Comparison of ENCODE assay signal across 9 mouse cellular contexts in genomic region chr6:91598942-91599341, GRCm38 (mm10).
DNase-seq lines count a peak whose midpoint lies in the region; ATAC-seq lines count a peak whose summit lies in the region.
"Had no signal": no experiment of that assay in that cellular context is flagged by ENCODE, and none has a peak within 500 bp of the region (broad histone marks: within the 10 kb centered on the region; RNA-seq: fewer than 3 reads in every experiment).

No protein-coding gene starts in this region.

- peaks cover 7% of the 10 kb centered on the region; the same call in 1 of the 2 replicates for H3K4me1 ChIP-seq in heart, embryonic 12.5 days (replicated peaks)
- no peaks in the 10 kb centered on the region for H3K4me1 ChIP-seq in midbrain, embryonic 11.5 days (ENCODE audit: control insufficient read depth, insufficient read depth, low read length)

- H3K4me2 ChIP-seq in heart, embryonic 12.5 days = no peak overlapping the region
- H3K4me2 ChIP-seq in midbrain, embryonic 11.5 days = no peak overlapping the region

- no peak overlapping the region for H3K9ac ChIP-seq in heart, embryonic 12.5 days
- H3K9ac ChIP-seq in midbrain, embryonic 11.5 days (ENCODE audit: low read length) = no peak overlapping the region

- H3K27me3 ChIP-seq in heart, embryonic 12.5 days (replicated peaks) = peaks cover 4% of the 10 kb centered on the region; the same call in 1 of the 2 replicates
- no peaks in the 10 kb centered on the region for H3K27me3 ChIP-seq in midbrain, embryonic 11.5 days (ENCODE audit: control insufficient read depth, insufficient read depth, low read length)

- DNase-seq in retina, postnatal 7 days (ENCODE audit: low read depth, low spot score) = peak; percentile 16
- no peak for DNase-seq in retina, embryonic 14.5 days (ENCODE audit: low spot score)
- DNase-seq in cerebellum, postnatal 14 days = peak; percentile 63 to 76
- DNase-seq in layer of hippocampus, postnatal 10 days (ENCODE audit: low spot score in 2 of 2) = peak; percentile 78 to 86
- DNase-seq in lung, postnatal 36 days = peak; percentile 98
- peak; percentile 86 for DNase-seq in urinary bladder, postnatal 25 days (ENCODE audit: low spot score)
- no peak for DNase-seq in midbrain, embryonic 11.5 days (ENCODE audit: low spot score, missing footprints)

- no peaks in the 10 kb centered on the region for H3K36me3 ChIP-seq in heart, embryonic 12.5 days
- H3K36me3 ChIP-seq in midbrain, embryonic 11.5 days (ENCODE audit: control insufficient read depth, insufficient read depth, low read length) = no peaks in the 10 kb centered on the region; the same call in 1 of the 2 replicates

- no peaks in the 10 kb centered on the region for H3K9me3 ChIP-seq in heart, embryonic 12.5 days (replicated peaks)
- H3K9me3 ChIP-seq in midbrain, embryonic 11.5 days (ENCODE audit: control insufficient read depth, low read length) = no peaks in the 10 kb centered on the region

- H3K4me3 ChIP-seq in heart, embryonic 12.5 days = no peak overlapping the region
- no peak overlapping the region for H3K4me3 ChIP-seq in midbrain, embryonic 11.5 days (ENCODE audit: low read depth, low read length)

- peak; percentile 25; the same call in 1 of the 2 replicates for ATAC-seq in heart, embryonic 12.5 days (ENCODE audit: insufficient number of reproducible peaks, low FRiP score)
- ATAC-seq in midbrain, embryonic 11.5 days (ENCODE audit: low FRiP score) = no peak

- 50% methylated on average over 10 of the region's 10 CpGs for WGBS in heart, embryonic 12.5 days
- WGBS in midbrain, embryonic 11.5 days = 63% methylated on average over 10 of the region's 10 CpGs

- no peak overlapping the region for H3K27ac ChIP-seq in heart, embryonic 12.5 days (ENCODE audit: poor library complexity, severe bottlenecking)
- H3K27ac ChIP-seq in midbrain, embryonic 11.5 days (ENCODE audit: low read depth, low read length) = no peak overlapping the region
- H3K27ac ChIP-seq: kidney, postnatal 0 days had no signal

Comparison
In these comparisons a context has a peak if more than half of its experiments do, and no peak if none do; other contexts are left out.
1. DNase-seq: peak in retina, postnatal 7 days (single experiment), cerebellum, postnatal 14 days (2 of 2), layer of hippocampus, postnatal 10 days (2 of 2), lung, postnatal 36 days (single experiment) and urinary bladder, postnatal 25 days (single experiment); none in retina, embryonic 14.5 days (single experiment) and midbrain, embryonic 11.5 days (single experiment).